20 mouse cellular contexts compared by ENCODE assay signal in genomic region chr17:36215586-36215985, GRCm38 (mm10). TPM values are rescaled to one million over a fixed set of nuclear protein-coding genes. Genes with fewer than 3 reads are reported as not detected.
A peak's percentile ranks its signal among the peaks of the same experiment; 100 is the strongest.
DNase-seq lines count a peak whose midpoint lies in the region; ATAC-seq and TF ChIP-seq lines count a peak whose summit lies in the region.
"Had no signal": no experiment of that assay in that cellular context is flagged by ENCODE, and none has a peak within 500 bp of the region (broad histone marks: within the 10 kb centered on the region; RNA-seq: fewer than 3 reads in every experiment).

No protein-coding gene starts in this region.

- TF ChIP-seq EP300 in ES-Bruce4 (IDR thresholded peaks at IDR 0.05; ENCODE audit: insufficient read depth, low read depth, low read length), result no peak

- 4% methylated on average over 20 of the region's 20 CpGs for WGBS in heart, embryonic 16.5 days
- WGBS in embryonic facial prominence, embryonic 13.5 days, result 4% methylated on average over 20 of the region's 20 CpGs
- 3% methylated on average over 20 of the region's 20 CpGs for whole genome bisulfite sequencing in midbrain, embryonic 12.5 days

- H3K9me3 ChIP-seq in heart, embryonic 16.5 days (replicated peaks; ENCODE audit: control insufficient read depth, low read length), result no peaks in the 10 kb centered on the region
- H3K9me3 ChIP-seq in ES-Bruce4 (replicated peaks; ENCODE audit: control insufficient read depth, insufficient read depth, low read length, poor library complexity, severe bottlenecking), result no peaks in the 10 kb centered on the region
- no peaks in the 10 kb centered on the region for H3K9me3 ChIP-seq in embryonic facial prominence, embryonic 13.5 days
- no peaks in the 10 kb centered on the region for H3K9me3 ChIP-seq in midbrain, embryonic 12.5 days
- H3K9me3 ChIP-seq: forebrain, embryonic 15.5 days; limb, embryonic 15.5 days had no signal

- H3K36me3 ChIP-seq in heart, embryonic 16.5 days (ENCODE audit: control insufficient read depth, insufficient read depth), result no peaks in the 10 kb centered on the region
- no peaks in the 10 kb centered on the region for H3K36me3 ChIP-seq in ES-Bruce4 (ENCODE audit: control insufficient read depth, insufficient read depth, low read length, poor library complexity, severe bottlenecking)
- H3K36me3 ChIP-seq in embryonic facial prominence, embryonic 13.5 days, result no peaks in the 10 kb centered on the region
- no peaks in the 10 kb centered on the region for H3K36me3 ChIP-seq in midbrain, embryonic 12.5 days
- H3K36me3 ChIP-seq: forebrain, embryonic 15.5 days; limb, embryonic 15.5 days had no signal

- no peak for TF ChIP-seq POLR2A in ES-Bruce4 (IDR thresholded peaks at IDR 0.05; ENCODE audit: insufficient read depth, low read length)

- no peak for TF ChIP-seq CTCF in ES-Bruce4 (IDR thresholded peaks at IDR 0.05; ENCODE audit: low read depth, low read length)

- peak overlapping the region; percentile 1; the same call in 1 of the 2 replicates for H3K4me3 ChIP-seq in heart, embryonic 16.5 days (ENCODE audit: low read length)
- peak overlapping the region; percentile 47 for H3K4me3 ChIP-seq in ES-Bruce4 (ENCODE audit: low read depth, low read length)
- peak overlapping the region; percentile 8; the same call in 1 of the 2 replicates for H3K4me3 ChIP-seq in embryonic facial prominence, embryonic 13.5 days
- H3K4me3 ChIP-seq in midbrain, embryonic 12.5 days, result no peak overlapping the region
- H3K4me3 ChIP-seq: forebrain, embryonic 15.5 days; limb, embryonic 15.5 days had no signal

- DNase-seq in heart, postnatal 4 days, result no peak
- DNase-seq in ovary, postnatal 10 days (ENCODE audit: low spot score), result no peak
- no peak for DNase-seq in thymus, postnatal 4 days
- no peak for DNase-seq in gastrocnemius, postnatal 4 days (ENCODE audit: low spot score in 2 of 2)
- DNase-seq: adrenal gland, postnatal 10 days; cerebellum, postnatal 14 days; gastrocnemius, postnatal 14 days; kidney, postnatal 14 days; layer of hippocampus, postnatal 36 days; lung, adult 2 months; thymus, adult 2 months had no signal

- no peak overlapping the region for H3K9ac ChIP-seq in heart, embryonic 16.5 days (ENCODE audit: low read length)
- peak overlapping the region; percentile 15; the same call in 1 of the 2 replicates for H3K9ac ChIP-seq in ES-Bruce4 (ENCODE audit: low read depth, poor library complexity, severe bottlenecking)
- H3K9ac ChIP-seq in embryonic facial prominence, embryonic 13.5 days, result no peak overlapping the region
- no peak overlapping the region for H3K9ac ChIP-seq in midbrain, embryonic 12.5 days (replicated peaks)
- H3K9ac ChIP-seq: forebrain, embryonic 15.5 days; limb, embryonic 15.5 days had no signal

- H3K4me1 ChIP-seq in heart, embryonic 16.5 days (ENCODE audit: control insufficient read depth, insufficient read depth, low read length), result no peaks in the 10 kb centered on the region; the same call in 1 of the 2 replicates
- no peaks in the 10 kb centered on the region for H3K4me1 ChIP-seq in ES-Bruce4 (ENCODE audit: control insufficient read depth, insufficient read depth, low read length)
- no peaks in the 10 kb centered on the region for H3K4me1 ChIP-seq in embryonic facial prominence, embryonic 13.5 days
- H3K4me1 ChIP-seq in midbrain, embryonic 12.5 days, result no peaks in the 10 kb centered on the region
- H3K4me1 ChIP-seq: forebrain, embryonic 15.5 days; limb, embryonic 15.5 days had no signal

- H3K27me3 ChIP-seq in heart, embryonic 16.5 days (ENCODE audit: control insufficient read depth, insufficient read depth, low read length), result peaks cover 51% of the 10 kb centered on the region
- peaks cover 10% of the 10 kb centered on the region; the same call in 1 of the 2 replicates for H3K27me3 ChIP-seq in ES-Bruce4 (ENCODE audit: control insufficient read depth, insufficient read depth, low read length, poor library complexity, severe bottlenecking)
- peaks cover 86% of the 10 kb centered on the region for H3K27me3 ChIP-seq in embryonic facial prominence, embryonic 13.5 days
- peaks cover 78% of the 10 kb centered on the region for H3K27me3 ChIP-seq in midbrain, embryonic 12.5 days

- peak overlapping the region; percentile 18; the same call in 1 of the 2 replicates for H3K4me2 ChIP-seq in heart, embryonic 16.5 days (ENCODE audit: low read depth, low read length)
- H3K4me2 ChIP-seq in embryonic facial prominence, embryonic 13.5 days, result peak overlapping the region; percentile 16
- H3K4me2 ChIP-seq in midbrain, embryonic 12.5 days (replicated peaks), result 0 out of 2 replicates have a peak overlapping the region, but pooled peaks have one; percentile 13
- H3K4me2 ChIP-seq: forebrain, embryonic 15.5 days; limb, embryonic 15.5 days had no signal

- ATAC-seq in heart, embryonic 16.5 days (replicated peaks; ENCODE audit: extremely low read depth, insufficient read depth, low FRiP score), result no peak
- ATAC-seq in embryonic facial prominence, embryonic 13.5 days (ENCODE audit: insufficient number of reproducible peaks, insufficient read depth, low FRiP score, low TSS enrichment, low read depth), result no peak
- ATAC-seq in midbrain, embryonic 12.5 days (ENCODE audit: low FRiP score, low read depth), result no peak
- ATAC-seq: forebrain, embryonic 15.5 days had no signal

- no peak overlapping the region for H3K27ac ChIP-seq in heart, embryonic 16.5 days (ENCODE audit: low read length)
- H3K27ac ChIP-seq in ES-Bruce4 (ENCODE audit: insufficient read depth, low read length), result no peak overlapping the region
- H3K27ac ChIP-seq in embryonic facial prominence, embryonic 13.5 days, result no peak overlapping the region
- H3K27ac ChIP-seq in midbrain, embryonic 12.5 days (replicated peaks), result no peak overlapping the region
- H3K27ac ChIP-seq: forebrain, embryonic 15.5 days; limb, embryonic 15.5 days had no signal

RNA-seq across cellular contexts. Expression of gene H2-T3, which starts 25.5 kb away (rescaled TPM):
- polyA plus RNA-seq in heart, embryonic 16.5 days (2015; fragmentation: Nextera tagmentation; extraction: Ambion mirVana), result 0.21 and 0.97 TPM in 2 replicates
- total RNA-seq in heart, postnatal 4 days (2021), result not detected
- 0.64 and 0.84 TPM in 2 replicates for polyA plus RNA-seq in ES-Bruce4 (2011; ENCODE audit: insufficient read depth, insufficient read length, low read depth, missing spikeins)
- polyA plus RNA-seq in embryonic facial prominence, embryonic 13.5 days (2015; fragmentation: Nextera tagmentation; extraction: Ambion mirVana), result 0.80 TPM in 1 of 2 replicates, not detected in the other
- not detected in 2 replicates for polyA plus RNA-seq in midbrain, embryonic 12.5 days (2016; fragmentation: Nextera tagmentation; extraction: Ambion mirVana)
- under 1 TPM; 0.18 to 0.27 TPM for total RNA-seq in gastrocnemius, postnatal 4 days (2021)
- total RNA-seq: adrenal gland, postnatal 10 days; gastrocnemius, postnatal 14 days; layer of hippocampus, postnatal 36 days had no signal
- polyA plus RNA-seq: embryonic facial prominence, embryonic 14.5 days; forebrain, embryonic 15.5 days; limb, embryonic 15.5 days; lung, adult 2 months; spleen, adult 2 months had no signal

RNA-seq across cellular contexts. Expression of gene Rpp21, which starts 42.3 kb away (rescaled TPM):
- 73.2 and 89.1 TPM in 2 replicates for polyA plus RNA-seq in heart, embryonic 16.5 days (2015; fragmentation: Nextera tagmentation; extraction: Ambion mirVana)
- 10 to 100 TPM; 35.0 to 43.1 TPM for total RNA-seq in heart, postnatal 4 days (2021)
- 32.1 and 35.0 TPM in 2 replicates for polyA plus RNA-seq in ES-Bruce4 (2011; ENCODE audit: insufficient read depth, insufficient read length, low read depth, missing spikeins)
- polyA plus RNA-seq in embryonic facial prominence, embryonic 13.5 days (2015; fragmentation: Nextera tagmentation; extraction: Ambion mirVana), result 92.3 and 118 TPM in 2 replicates
- polyA plus RNA-seq in midbrain, embryonic 12.5 days (2016; fragmentation: Nextera tagmentation; extraction: Ambion mirVana), result 83.5 and 88.2 TPM in 2 replicates
- 10 to 100 TPM; 24.2 to 26.7 TPM for total RNA-seq in gastrocnemius, postnatal 4 days (2021)

RNA-seq across cellular contexts. Expression of gene Gm8909, which starts 47.2 kb away (rescaled TPM):
- polyA plus RNA-seq in heart, embryonic 16.5 days (2015; fragmentation: Nextera tagmentation; extraction: Ambion mirVana), result 1.8 and 1.9 TPM in 2 replicates
- not detected for total RNA-seq in heart, postnatal 4 days (2021)
- polyA plus RNA-seq in ES-Bruce4 (2011; ENCODE audit: insufficient read depth, insufficient read length, low read depth, missing spikeins), result 13.5 and 17.5 TPM in 2 replicates
- 0.26 TPM in 1 of 2 replicates, not detected in the other for polyA plus RNA-seq in embryonic facial prominence, embryonic 13.5 days (2015; fragmentation: Nextera tagmentation; extraction: Ambion mirVana)
- not detected in 2 replicates for polyA plus RNA-seq in midbrain, embryonic 12.5 days (2016; fragmentation: Nextera tagmentation; extraction: Ambion mirVana)
- total RNA-seq in gastrocnemius, postnatal 4 days (2021), result not detected
- total RNA-seq: gastrocnemius, postnatal 14 days; layer of hippocampus, postnatal 36 days had no signal
- polyA plus RNA-seq: embryonic facial prominence, embryonic 14.5 days; forebrain, embryonic 15.5 days; intestine, embryonic 14.5 days; limb, embryonic 15.5 days had no signal

RNA-seq across cellular contexts. Expression of gene Trim39, which starts 56.5 kb away (rescaled TPM):
- polyA plus RNA-seq in heart, embryonic 16.5 days (2015; fragmentation: Nextera tagmentation; extraction: Ambion mirVana), result 10.4 and 10.7 TPM in 2 replicates
- 1 to 10 TPM; 8.3 TPM for total RNA-seq in heart, postnatal 4 days (2021)
- 14.2 and 15.5 TPM in 2 replicates for polyA plus RNA-seq in ES-Bruce4 (2011; ENCODE audit: insufficient read depth, insufficient read length, low read depth, missing spikeins)
- polyA plus RNA-seq in embryonic facial prominence, embryonic 13.5 days (2015; fragmentation: Nextera tagmentation; extraction: Ambion mirVana), result 22.4 and 25.4 TPM in 2 replicates
- polyA plus RNA-seq in midbrain, embryonic 12.5 days (2016; fragmentation: Nextera tagmentation; extraction: Ambion mirVana), result 27.4 and 27.6 TPM in 2 replicates
- 1 to 10 TPM; 6.2 to 9.9 TPM for total RNA-seq in gastrocnemius, postnatal 4 days (2021)
